Mouse (Mus musculus): ENCODE measurements around the gene Ppfibp1. TPM values are rescaled to one million over a fixed set of nuclear protein-coding genes. Genes with fewer than 3 reads are reported as not detected.

Ppfibp1 gene
- polyA plus RNA-seq, 1 experiment from 2014 or later: 62.7 TPM

DNA sequence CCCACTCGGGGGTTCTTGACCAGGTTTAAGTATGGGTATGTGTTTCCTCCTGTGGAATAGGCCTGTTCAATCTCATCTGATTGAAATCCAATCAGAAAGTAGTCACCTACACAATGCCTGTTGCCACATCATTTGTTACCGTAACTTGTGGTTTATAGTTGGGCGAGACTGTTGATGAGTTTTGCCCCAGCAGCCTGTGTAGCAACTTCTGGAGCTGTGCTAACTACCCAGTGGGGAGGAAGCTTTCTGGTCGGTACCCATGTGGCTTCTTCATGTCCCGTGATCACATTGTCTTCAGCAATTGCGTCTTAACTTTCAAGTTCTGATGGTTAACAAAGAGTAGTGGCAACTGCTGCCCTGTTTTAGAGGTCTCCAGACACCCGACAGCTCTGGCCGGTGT is 163.4 kb downstream of the Ppfibp1 start:
- no peak overlapping the region for H3K4me3 ChIP-seq (ENCODE audit: control insufficient read depth in 1 of 2, insufficient read depth in 1 of 2, low read depth in 1 of 2, low read length in 2 of 2)
- no peak overlapping the region for H3K9ac ChIP-seq (ENCODE audit: low read length)
- H3K36me3 ChIP-seq (ENCODE audit: control insufficient read depth, insufficient read depth, low read length): peaks cover 94% of the 10 kb centered on the region
- peaks cover 9% of the 10 kb centered on the region in 2 experiments for H3K4me1 ChIP-seq (ENCODE audit: control insufficient read depth in 2 of 2, insufficient read depth in 2 of 2, low read length in 2 of 2)
- H3K27me3 ChIP-seq (ENCODE audit: control insufficient read depth, insufficient read depth, low read length): no peaks in the 10 kb centered on the region
- ATAC-seq (ENCODE audit: insufficient number of reproducible peaks, insufficient read depth, low FRiP score, low read depth): no peak
- WGBS: 92% methylated on average over 8 of the region's 8 CpGs
- H3K27ac ChIP-seq (replicated peaks in 1 of 2; ENCODE audit: control insufficient read depth in 1 of 2, insufficient read depth in 1 of 2, low read depth in 2 of 2, low read length in 2 of 2): no peak overlapping the region
- H3K9me3 ChIP-seq (ENCODE audit: control insufficient read depth, low read length): no peaks in the 10 kb centered on the region
- no peak overlapping the region for H3K4me2 ChIP-seq (ENCODE audit: low read length)

DNA sequence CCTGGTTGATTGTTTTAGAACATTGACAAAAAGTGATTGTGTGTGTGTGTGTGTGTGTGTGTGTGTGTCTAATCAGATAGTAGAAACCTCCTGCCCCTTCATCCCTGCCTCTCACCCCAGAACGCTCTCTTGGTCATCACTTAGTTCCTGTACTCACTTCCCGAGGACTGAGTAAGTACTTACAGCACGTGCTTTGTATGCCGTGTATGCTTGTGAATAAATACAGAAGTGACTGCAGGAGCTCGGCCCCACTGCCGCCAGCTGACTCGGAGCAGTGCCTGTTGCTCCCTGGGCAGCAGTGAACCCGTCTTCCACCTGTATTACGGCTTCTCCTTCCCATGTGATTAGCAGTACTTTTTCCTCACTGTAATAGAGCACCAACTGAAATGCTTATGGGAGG is 164.2 kb downstream of the Ppfibp1 start:
- no peaks in the 10 kb centered on the region for H3K9me3 ChIP-seq (ENCODE audit: control insufficient read depth, low read length)
- H3K4me3 ChIP-seq (ENCODE audit: control insufficient read depth in 1 of 2, insufficient read depth in 1 of 2, low read depth in 1 of 2, low read length in 2 of 2): no peak overlapping the region
- H3K27me3 ChIP-seq (ENCODE audit: control insufficient read depth, insufficient read depth, low read length): no peaks in the 10 kb centered on the region
- H3K9ac ChIP-seq (ENCODE audit: low read length): no peak overlapping the region
- ATAC-seq (ENCODE audit: insufficient number of reproducible peaks, insufficient read depth, low FRiP score, low read depth): no peak
- peaks cover 9% of the 10 kb centered on the region in 2 experiments for H3K4me1 ChIP-seq (ENCODE audit: control insufficient read depth in 2 of 2, insufficient read depth in 2 of 2, low read length in 2 of 2)
- no peak overlapping the region for H3K27ac ChIP-seq (replicated peaks in 1 of 2; ENCODE audit: control insufficient read depth in 1 of 2, insufficient read depth in 1 of 2, low read depth in 2 of 2, low read length in 2 of 2)
- no peak overlapping the region for H3K4me2 ChIP-seq (ENCODE audit: low read length)
- peaks cover 94% of the 10 kb centered on the region for H3K36me3 ChIP-seq (ENCODE audit: control insufficient read depth, insufficient read depth, low read length)
- WGBS: 95% methylated on average over 9 of the region's 9 CpGs

DNA sequence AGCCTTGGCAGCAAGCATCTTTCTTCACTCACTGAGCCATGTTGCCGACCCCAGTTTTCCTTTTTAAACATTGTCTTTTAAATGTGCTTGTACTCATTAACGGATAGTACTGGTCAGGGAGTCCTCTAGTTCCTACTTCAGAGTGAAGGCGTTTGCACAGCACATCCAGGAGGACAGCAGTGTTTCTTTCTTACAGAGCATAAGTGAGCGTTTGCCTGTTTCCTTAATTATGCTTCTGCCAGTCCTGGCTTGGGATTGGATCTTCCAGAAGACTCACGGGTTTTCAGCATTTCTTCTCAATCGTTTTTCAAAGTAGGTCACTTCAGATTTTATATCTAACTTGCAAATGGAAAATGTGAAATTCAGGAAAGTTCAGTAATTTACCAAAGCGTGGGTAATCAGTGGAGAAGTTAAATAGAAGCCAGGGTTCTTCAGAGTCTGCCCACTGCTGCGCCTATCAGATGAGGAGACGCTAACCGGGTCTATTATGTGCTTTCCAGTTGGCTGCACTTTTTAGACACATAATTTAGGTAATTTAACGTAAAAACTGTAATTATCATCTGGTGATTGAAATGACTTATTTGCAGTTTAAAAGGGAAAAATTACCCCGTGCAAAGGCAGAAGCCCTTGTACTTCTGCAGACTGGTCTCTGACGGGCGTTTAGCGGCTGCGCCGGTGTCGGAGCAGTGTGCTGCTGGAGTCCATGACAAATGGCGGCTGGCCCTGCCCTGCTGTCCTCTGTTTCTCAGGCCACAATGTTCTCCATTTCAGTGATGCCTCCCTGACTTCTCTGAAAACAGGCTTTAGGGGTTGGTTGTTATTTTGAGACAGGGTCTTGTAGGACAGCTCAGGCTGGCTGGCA is 165.7 kb downstream of the Ppfibp1 start:
- no peak for ATAC-seq (ENCODE audit: insufficient number of reproducible peaks, insufficient read depth, low FRiP score, low read depth)
- no peak overlapping the region for H3K9ac ChIP-seq (ENCODE audit: low read length)
- H3K4me3 ChIP-seq (ENCODE audit: control insufficient read depth in 1 of 2, insufficient read depth in 1 of 2, low read depth in 1 of 2, low read length in 2 of 2): no peak overlapping the region
- H3K27me3 ChIP-seq (ENCODE audit: control insufficient read depth, insufficient read depth, low read length): no peaks in the 10 kb centered on the region
- H3K27ac ChIP-seq (replicated peaks in 1 of 2; ENCODE audit: control insufficient read depth in 1 of 2, insufficient read depth in 1 of 2, low read depth in 2 of 2, low read length in 2 of 2): no peak overlapping the region
- H3K9me3 ChIP-seq (ENCODE audit: control insufficient read depth, low read length): no peaks in the 10 kb centered on the region
- peaks cover 93% of the 10 kb centered on the region for H3K36me3 ChIP-seq (ENCODE audit: control insufficient read depth, insufficient read depth, low read length)
- WGBS: 92% methylated on average over 19 of the region's 19 CpGs
- peaks cover 9% of the 10 kb centered on the region in 2 experiments for H3K4me1 ChIP-seq (ENCODE audit: control insufficient read depth in 2 of 2, insufficient read depth in 2 of 2, low read length in 2 of 2)
- H3K4me2 ChIP-seq (ENCODE audit: low read length): no peak overlapping the region

DNA sequence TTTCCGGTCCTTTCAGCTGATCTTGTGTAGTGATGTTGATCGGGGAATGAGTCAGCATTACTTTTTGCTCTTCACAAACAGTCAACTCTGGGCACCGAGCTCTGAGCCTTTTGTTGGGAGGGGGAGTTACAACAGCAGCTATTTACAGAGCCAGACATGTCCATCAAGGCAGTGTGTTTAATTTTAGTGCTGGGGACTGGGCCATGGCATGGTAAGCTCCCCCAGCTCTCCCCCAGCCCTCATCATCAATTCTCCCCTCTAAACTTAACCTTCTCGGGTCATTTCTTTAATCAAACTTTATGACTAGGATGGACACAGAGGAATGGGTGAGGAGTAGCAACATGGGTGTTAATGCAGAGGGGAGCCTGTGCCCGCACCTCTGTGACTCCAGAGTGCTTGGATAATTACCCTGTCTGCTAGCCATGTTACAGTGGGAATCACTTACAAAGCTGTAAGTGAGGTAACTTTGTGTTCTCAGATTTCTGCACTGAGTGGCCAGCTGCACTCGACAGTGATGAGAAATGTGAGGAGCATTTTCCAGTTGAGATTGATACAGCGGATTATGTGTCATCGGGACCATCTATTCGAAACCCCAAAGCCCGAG is 167.2 kb downstream of the Ppfibp1 start:
- no peak overlapping the region for H3K4me3 ChIP-seq (ENCODE audit: control insufficient read depth in 1 of 2, insufficient read depth in 1 of 2, low read depth in 1 of 2, low read length in 2 of 2)
- WGBS: 67% methylated on average over 10 of the region's 10 CpGs
- H3K27me3 ChIP-seq (ENCODE audit: control insufficient read depth, insufficient read depth, low read length): no peaks in the 10 kb centered on the region
- H3K27ac ChIP-seq (replicated peaks in 1 of 2; ENCODE audit: control insufficient read depth in 1 of 2, insufficient read depth in 1 of 2, low read depth in 2 of 2, low read length in 2 of 2): peak overlapping the region in 1 of 2 experiments; percentile 28; a peak in 1 of 4 replicates
- ATAC-seq (ENCODE audit: insufficient number of reproducible peaks, insufficient read depth, low FRiP score, low read depth): no peak
- no peaks in the 10 kb centered on the region for H3K9me3 ChIP-seq (ENCODE audit: control insufficient read depth, low read length)
- 0 out of 2 replicates have a peak overlapping the region, but pooled peaks have one; percentile 11 for H3K9ac ChIP-seq (ENCODE audit: low read length)
- H3K4me1 ChIP-seq (ENCODE audit: control insufficient read depth in 2 of 2, insufficient read depth in 2 of 2, low read length in 2 of 2): peaks cover 9% of the 10 kb centered on the region in 2 experiments
- no peak overlapping the region for H3K4me2 ChIP-seq (ENCODE audit: low read length)
- peaks cover 91% of the 10 kb centered on the region for H3K36me3 ChIP-seq (ENCODE audit: control insufficient read depth, insufficient read depth, low read length)

DNA sequence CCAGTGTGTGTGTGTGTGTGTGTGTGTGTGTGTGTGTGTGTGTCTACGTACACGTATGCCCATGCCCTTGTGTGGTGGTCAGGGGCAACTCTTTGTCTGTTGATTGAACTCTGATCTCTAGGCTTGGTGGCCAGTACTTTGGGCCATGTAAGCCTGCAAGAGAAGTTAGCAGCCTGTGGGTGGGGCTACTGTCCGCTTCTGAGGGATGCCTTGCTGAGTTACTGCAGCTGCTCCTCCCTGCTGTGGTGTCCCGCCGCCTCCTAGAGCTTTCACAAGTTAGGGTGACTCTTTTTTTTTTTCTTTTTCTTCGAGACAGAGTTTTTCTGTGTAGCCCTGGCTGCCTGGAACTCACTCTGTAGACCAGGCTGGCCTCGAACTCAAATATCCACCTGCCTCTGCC is 171.0 kb downstream of the Ppfibp1 start:
- Histone ChIP-seq H3K36me3 (ENCODE audit: control insufficient read depth, insufficient read depth, low read length) (peaks cover 88% of the 10 kb centered on the region), H3K27ac (replicated peaks in 1 of 2; ENCODE audit: control insufficient read depth in 1 of 2, insufficient read depth in 1 of 2, low read depth in 2 of 2, low read length in 2 of 2) (no peak overlapping the region), H3K4me1 (ENCODE audit: control insufficient read depth in 2 of 2, insufficient read depth in 2 of 2, low read length in 2 of 2) (peaks cover 8 to 9% of the 10 kb centered on the region in 2 experiments), H3K9me3 (ENCODE audit: control insufficient read depth, low read length) (no peaks in the 10 kb centered on the region), H3K4me3 (ENCODE audit: control insufficient read depth in 1 of 2, insufficient read depth in 1 of 2, low read depth in 1 of 2, low read length in 2 of 2) (no peak overlapping the region), H3K4me2 (ENCODE audit: low read length) (no peak overlapping the region), H3K9ac (ENCODE audit: low read length) (no peak overlapping the region), H3K27me3 (ENCODE audit: control insufficient read depth, insufficient read depth, low read length) (no peaks in the 10 kb centered on the region)
- no peak for ATAC-seq (ENCODE audit: insufficient number of reproducible peaks, insufficient read depth, low FRiP score, low read depth)
- 72% methylated on average over 7 of the region's 7 CpGs for WGBS

DNA sequence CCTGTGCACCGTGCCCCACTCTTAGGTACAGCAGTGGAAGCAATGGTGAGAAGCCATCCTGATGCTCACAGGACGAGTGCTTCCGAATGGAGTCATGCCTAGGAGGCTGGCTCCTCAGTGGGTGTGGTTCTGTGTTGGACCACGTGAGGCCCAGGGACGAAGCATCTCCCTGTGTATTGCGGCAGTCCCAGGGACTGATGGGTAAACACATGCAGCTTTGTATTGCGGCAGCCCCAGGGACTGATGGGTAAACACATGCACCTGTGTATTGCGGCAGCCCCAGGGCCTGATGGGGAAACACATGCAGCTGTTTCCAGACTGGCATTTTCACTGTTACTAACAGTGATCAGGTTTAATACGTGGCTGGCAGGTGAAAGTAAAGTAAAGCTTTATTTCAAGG is 173.3 kb downstream of the Ppfibp1 start:
- 90% methylated on average over 9 of the region's 9 CpGs for WGBS
- Histone ChIP-seq H3K36me3 (ENCODE audit: control insufficient read depth, insufficient read depth, low read length) (peaks cover 87% of the 10 kb centered on the region), H3K4me1 (ENCODE audit: control insufficient read depth in 2 of 2, insufficient read depth in 2 of 2, low read length in 2 of 2) (no peaks in the 10 kb centered on the region), H3K9me3 (ENCODE audit: control insufficient read depth, low read length) (no peaks in the 10 kb centered on the region), H3K4me2 (ENCODE audit: low read length) (no peak overlapping the region), H3K27ac (replicated peaks in 1 of 2; ENCODE audit: control insufficient read depth in 1 of 2, insufficient read depth in 1 of 2, low read depth in 2 of 2, low read length in 2 of 2) (no peak overlapping the region), H3K27me3 (ENCODE audit: control insufficient read depth, insufficient read depth, low read length) (no peaks in the 10 kb centered on the region), H3K9ac (ENCODE audit: low read length) (no peak overlapping the region), H3K4me3 (ENCODE audit: control insufficient read depth in 1 of 2, insufficient read depth in 1 of 2, low read depth in 1 of 2, low read length in 2 of 2) (no peak overlapping the region)
- no peak for ATAC-seq (ENCODE audit: insufficient number of reproducible peaks, insufficient read depth, low FRiP score, low read depth)

DNA sequence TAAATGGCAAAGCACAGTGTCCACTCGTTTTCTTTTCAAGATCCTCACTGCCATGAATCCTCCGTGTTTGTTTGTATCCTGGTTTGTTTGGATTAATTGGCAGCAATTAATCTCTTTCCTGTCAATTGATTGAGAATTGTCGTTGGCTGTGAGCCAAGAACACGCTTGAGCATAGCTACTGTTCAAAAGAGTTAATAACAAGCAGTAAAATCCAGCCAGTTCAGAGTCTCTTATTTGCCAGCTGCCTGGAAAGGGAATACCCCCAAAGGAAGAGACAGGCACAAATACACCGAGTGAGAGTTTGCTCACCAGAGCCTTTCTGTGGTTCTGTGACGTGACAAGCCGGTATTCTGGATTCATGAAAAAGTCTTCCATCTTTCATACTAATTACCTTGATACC is 173.7 kb downstream of the Ppfibp1 start:
- WGBS: 84% methylated on average over 7 of the region's 7 CpGs
- Histone ChIP-seq H3K9ac (ENCODE audit: low read length) (no peak overlapping the region), H3K4me2 (ENCODE audit: low read length) (no peak overlapping the region), H3K4me1 (ENCODE audit: control insufficient read depth in 2 of 2, insufficient read depth in 2 of 2, low read length in 2 of 2) (no peaks in the 10 kb centered on the region), H3K9me3 (ENCODE audit: control insufficient read depth, low read length) (no peaks in the 10 kb centered on the region), H3K27me3 (ENCODE audit: control insufficient read depth, insufficient read depth, low read length) (no peaks in the 10 kb centered on the region), H3K36me3 (ENCODE audit: control insufficient read depth, insufficient read depth, low read length) (peaks cover 87% of the 10 kb centered on the region), H3K4me3 (ENCODE audit: control insufficient read depth in 1 of 2, insufficient read depth in 1 of 2, low read depth in 1 of 2, low read length in 2 of 2) (no peak overlapping the region), H3K27ac (replicated peaks in 1 of 2; ENCODE audit: control insufficient read depth in 1 of 2, insufficient read depth in 1 of 2, low read depth in 2 of 2, low read length in 2 of 2) (no peak overlapping the region)
- ATAC-seq (ENCODE audit: insufficient number of reproducible peaks, insufficient read depth, low FRiP score, low read depth): no peak

Data from heart, embryonic 14.5 days (tissue).